Mouse (Mus musculus): Measurements from ENCODE around the gene Dnajc4.
"Not testable (repeated sequence)": the region's sequence is repeated elsewhere in the genome, so short reads cannot be mapped to it uniquely, and the experiment has no call there.

Dnajc4 gene

DNA sequence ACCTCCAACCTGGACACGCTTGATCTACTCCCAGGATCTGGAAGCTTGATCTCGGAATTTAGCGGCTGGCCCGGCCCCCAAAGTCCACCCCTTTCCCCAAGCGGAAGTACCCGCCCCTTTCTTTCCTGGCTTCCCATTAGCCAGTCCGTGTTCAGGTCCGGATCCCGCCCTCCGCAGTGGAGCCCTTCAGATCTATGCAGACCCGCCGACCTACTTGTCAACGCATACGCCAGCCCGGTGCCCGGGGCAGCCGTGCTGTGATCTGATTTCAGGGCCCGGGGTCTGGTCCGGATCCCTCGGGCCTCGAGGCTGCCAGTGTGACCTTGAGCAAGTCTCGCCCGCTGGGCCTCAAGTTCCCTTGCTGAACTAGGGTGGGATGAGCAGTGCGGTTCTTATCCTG lies 3.6 kb upstream of the Dnajc4 start, which contains the start of the genes Nudt22 and Trpt1:
Nudt22 (minus strand) TSS at position 112 of the 400 bp plus-strand sequence.
Trpt1 (plus strand) TSS at position 126 of the 400 bp plus-strand sequence.
- intact Hi-C loops (cut with DNase I) = loop anchor here (5.0 kb wide), 1 partner anchor 41 kb away; the partner anchor contains the start of gene Stip1

DNA sequence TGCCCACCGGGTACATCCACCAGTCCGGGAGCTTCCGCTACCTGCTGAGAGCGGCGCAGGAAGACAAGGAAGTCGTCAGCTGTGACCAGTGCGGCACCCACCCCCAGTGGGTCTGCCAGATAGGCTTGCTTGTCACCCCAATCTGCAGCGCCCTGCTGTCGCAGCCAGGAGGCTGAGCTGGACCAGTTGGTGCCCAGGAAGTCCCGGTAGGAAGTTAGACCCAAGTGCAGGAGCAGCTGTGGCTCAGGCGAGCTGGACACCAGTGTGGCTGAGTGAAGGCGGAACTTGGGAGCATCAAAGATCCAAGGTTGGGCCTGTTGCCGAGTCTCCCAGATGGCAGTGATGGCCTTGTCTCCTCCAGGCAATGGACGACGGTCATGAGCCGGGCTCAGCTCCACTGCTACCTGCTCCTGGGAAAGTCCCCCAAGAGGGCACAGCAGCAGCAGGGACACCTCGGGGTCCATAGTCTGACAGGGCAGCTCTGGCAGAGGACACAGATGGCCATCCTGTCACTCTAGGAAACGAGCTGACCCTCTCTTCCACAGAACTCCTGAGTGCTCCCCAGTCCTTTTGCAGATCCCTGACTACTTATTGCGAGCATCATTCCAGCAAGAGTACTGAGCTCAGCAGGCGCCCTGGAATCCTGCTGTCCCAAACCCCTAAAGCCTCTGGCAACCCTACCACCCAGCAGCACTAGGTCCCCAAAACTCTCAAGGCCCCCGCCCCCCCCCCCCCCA lies 3.1 kb upstream of the Dnajc4 start:
- intact Hi-C loops (cut with DNase I) = loop anchor here (5.0 kb wide), 1 partner anchor 42 kb away; the partner anchor contains the start of gene Stip1

DNA sequence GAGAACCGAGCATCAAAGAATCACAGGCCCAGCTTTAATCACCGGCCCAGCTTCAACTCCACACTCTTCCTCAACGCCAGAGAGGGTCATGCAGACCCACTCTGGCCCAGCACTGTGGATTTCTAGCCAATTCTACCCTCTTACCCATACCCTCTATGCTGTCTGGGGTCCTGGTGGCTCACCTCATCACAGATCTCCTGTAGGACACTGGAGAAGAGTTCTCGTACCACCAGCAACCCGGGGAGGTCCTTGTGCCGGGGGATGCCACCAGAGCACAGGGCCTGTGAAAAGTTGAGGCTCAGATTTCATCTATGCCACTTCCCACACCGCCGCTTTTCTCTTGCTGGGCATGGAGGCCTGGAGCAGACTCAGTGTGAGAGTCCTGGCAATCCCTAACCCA lies 2.1 kb upstream of the Dnajc4 start:
- intact Hi-C loops (cut with DNase I) = no loop called here

DNA sequence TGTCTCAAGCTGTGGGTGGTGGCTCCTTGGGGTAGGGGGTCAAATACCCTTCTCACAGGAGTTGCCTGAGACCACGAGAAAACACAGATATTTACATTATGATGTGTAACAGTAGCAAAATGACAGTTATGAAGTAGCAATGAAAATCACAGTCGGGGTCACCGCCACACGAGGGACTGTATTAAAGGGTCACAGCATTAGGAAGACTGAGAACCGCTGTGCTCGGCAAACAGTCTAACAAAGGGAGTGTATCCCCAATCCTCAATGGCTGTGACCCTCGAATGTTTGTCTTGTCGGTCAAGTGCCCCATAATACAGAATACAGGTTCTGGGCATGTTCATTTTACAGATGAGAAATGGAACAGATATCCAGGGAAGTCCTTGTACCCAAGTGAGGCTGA lies 1.6 kb upstream of the Dnajc4 start:
- intact Hi-C loops (cut with DNase I) = no loop called here

DNA sequence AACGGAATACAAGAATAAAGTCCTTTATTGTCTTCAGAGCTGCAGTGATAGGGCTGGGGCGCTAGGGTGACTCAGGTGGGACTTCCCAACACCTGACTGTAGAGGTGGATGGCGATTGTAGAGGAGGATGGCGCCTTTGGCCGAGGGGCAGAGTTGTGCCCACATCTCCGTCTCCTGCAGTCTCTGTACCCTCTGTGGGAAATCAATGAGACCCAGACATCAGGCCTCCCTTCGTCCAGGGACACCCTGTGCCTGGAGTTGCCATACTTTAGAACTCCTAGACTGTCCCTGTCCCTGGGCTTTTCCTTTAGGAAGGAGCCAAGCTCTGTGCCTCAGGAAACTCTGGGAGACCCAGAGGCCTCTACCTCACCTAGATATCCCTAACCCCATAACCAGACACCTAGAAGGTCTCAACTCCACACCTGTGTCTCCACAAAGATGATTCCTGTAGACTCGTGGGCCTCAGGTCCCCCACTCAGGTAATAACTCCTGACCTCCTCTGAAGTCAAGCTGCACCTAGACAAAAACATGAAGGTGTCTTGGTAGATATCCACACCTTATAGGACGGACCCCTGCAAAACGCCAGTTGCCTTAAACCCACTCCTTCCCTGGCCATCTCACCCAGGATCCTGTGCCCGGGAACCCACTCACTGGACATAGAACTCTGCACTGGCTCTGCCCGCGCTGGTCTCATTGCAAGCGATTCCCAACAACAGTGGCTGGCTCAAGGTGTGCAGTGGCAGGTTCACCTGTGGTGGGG lies 819 bp upstream of the Dnajc4 start:
- intact Hi-C loops (cut with DNase I) = no loop called here

DNA sequence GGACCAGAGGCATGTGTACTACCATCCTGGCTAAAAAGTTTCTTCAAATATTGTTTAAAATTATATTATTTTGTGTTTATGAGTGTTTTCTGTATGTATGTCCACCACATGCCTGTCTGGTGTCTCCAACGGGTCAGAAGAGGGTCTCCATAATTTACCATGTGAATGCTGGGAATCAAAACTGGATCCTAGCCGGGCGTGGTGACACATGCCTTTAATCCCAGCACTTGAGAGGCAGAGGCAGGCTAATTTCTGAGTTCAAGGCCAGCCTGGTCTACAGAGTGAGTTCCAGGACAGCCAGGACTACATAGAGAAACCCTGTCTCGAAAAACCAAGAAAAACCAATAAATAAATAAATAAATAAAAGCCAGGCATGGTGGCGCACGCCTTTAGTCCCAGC lies 1.2 kb downstream of the Dnajc4 start:
- intact Hi-C loops (cut with DNase I) = not testable (repeated sequence)

DNA sequence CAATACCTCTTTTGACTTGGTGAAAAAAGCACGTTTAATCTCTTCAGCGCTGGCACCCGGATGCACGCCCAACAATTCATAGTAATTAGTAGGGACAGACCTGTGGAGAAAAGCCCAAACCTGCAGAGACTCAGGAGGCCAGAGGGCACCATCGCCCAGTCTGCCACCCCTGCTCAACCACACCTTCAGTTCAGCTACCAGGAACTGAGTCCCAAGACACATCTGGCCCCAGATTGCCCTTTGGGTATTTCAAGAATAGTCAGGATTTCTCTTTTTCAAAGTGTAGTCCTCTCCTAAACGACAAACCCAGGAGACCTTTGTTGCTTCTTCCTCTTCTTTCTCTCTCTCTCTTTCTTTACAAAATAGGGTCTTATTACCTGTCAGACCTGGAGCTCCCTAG lies 1.7 kb downstream of the Dnajc4 start:
- intact Hi-C loops (cut with DNase I) = no loop called here

DNA sequence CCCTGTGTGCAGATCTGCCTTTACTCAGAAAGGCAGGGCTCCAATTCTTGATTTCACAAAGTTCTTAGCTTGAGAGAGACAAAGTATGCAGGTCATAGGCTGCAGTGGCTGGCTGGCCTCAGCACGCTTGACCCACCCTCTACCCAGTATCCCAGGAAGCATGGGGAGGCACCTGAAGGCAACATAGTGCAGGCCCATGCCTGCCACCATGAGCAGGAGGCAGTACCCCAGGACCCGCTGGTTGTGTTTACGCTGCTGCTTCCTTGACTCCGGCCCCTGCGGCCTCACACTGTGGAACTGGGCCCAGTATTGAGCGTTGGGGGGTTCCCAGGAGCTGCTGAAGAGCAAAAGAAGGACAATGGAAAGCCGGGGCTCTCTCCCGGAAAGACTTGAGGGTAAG lies 3.1 kb downstream of the Dnajc4 start:
- intact Hi-C loops (cut with DNase I) = no loop called here

DNA sequence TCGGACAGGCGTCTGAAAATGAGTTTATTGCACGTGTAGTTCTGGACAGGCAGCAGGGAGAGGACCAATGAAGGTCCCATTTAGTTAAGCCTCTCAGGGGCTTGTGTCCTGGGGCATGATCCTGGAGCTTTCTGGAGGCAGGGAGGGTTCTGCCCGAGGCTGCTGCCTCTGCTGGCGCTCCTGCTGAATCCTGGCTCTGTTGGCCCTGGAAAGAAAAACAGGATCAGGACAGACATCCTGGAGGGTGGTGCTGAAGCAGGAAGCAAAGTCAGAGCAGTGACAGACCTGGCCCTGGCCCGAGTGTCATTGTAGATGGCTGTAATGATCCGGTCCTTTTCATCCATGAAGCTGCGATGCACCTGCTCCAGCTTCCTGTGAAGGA lies 4.5 kb downstream of the Dnajc4 start:
- intact Hi-C loops (cut with DNase I) = no loop called here

DNA sequence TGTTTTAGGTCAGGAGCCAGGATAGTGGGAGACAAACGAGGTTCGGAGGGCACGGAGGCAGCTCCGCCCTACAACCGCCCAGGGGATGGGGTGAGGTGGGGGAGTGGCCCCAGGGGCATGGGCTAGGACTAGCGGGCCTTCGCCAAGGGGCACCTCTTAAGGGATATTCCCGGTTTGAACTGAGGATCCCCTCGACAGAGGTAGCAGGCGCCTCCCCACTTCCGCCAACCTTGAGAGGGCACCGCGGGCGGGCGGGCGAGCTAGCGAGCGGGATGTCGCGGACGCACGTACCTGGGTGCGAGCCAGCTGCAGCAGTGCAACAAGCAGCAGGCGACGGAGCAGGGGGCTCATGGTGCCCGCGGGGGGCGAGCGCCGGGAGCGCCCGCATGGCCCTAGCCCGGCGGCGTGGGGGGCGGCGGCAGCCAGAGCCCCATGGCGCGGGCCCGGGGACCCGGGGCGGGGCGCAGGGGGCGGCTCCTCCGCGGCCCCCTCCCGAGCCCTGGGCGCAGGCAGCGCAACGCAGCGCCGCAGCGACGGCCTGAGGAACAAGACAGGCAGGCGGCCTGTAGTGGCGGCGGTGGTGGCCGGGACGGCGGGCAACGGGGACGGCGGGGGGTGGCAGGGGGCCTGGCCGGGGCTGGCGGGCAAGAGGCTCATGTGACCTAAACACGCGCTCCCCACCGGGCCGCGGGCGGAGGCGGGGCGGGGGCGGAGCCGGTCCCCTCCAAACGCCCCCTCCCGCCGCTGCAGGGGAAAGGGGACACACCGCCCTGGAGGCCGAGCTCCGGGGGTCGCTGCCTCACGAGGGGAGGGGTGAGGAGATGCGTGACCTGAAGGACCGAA lies 5.1 kb downstream of the Dnajc4 start, which contains the start of gene Vegfb:
Vegfb (minus strand) TSS at position 591 of the 843 bp plus-strand sequence.
- intact Hi-C loops (cut with DNase I) = no loop called here

DNA sequence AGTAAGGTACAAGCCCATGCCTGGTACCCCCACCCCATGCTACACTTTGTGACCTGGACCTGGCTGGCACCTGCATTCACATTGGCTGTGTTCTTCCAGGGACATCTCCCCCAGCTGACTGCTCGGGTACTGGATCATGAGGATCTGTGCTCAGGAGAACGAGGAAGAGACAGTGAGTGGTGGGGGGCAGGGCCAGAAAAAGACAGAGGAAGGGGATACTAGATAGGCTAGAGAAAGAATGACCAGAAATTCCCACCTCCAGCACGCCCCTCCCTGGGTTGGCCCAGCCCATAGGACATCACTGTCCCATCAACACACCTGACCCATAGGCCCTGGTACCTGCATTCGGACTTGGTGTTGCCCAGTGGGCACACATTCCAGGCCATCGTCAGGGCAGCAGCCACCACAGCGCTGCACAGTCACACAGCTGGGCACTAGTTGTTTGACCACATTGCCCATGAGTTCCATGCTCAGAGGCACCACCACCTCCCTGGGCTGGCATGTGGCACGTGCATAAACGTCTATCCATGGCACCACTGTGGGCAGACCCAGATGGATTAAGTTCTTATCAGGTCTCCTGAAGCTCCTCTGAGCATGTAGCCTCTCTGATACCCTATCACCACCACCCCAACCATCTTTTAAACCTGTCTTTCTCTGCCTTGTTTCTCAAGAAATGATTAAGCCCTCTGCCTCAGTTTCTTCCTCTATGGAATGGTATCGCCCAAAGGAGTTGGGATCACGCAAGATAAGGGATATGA lies 6.2 kb downstream of the Dnajc4 start:
- intact Hi-C loops (cut with DNase I) = no loop called here

DNA sequence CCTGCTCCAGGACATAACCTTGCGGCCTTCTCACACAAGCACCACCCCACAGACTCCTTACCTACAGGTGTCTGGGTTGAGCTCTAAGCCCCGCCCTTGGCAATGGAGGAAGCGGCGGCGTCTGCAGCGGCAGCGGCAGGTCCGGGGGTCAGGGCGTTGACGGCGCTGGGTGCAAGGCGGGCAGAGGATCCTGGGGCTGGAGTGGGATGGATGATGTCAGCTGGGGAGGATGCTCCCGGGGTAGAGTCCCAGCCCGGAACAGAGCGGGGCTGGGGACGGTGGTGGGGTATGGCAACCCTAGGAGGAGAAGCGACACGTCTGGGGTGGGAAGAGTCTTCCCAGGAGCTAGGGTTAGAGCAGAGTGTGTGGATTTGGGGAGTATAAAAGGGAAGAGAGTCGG lies 7.1 kb downstream of the Dnajc4 start:
- intact Hi-C loops (cut with DNase I) = no loop called here

DNA sequence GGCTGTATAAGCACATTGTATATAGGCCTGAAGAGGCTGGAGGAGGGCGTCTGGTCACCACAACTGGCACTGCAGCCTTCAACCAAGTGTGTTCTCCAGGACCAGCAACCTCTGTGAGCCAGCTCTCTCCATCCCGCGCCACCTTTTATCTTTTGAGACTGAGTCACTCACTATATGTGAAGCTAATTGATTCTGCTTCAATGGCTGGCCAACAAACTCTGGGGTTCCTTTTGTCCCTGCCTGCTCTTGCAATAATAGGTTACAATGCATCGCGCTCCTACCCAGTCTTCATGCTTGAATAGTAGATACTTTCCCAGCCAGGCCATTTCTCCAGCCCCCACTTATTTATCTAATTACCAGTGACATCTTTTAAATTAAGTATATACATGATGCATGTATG lies 8.8 kb downstream of the Dnajc4 start:
- intact Hi-C loops (cut with DNase I) = no loop called here

DNA sequence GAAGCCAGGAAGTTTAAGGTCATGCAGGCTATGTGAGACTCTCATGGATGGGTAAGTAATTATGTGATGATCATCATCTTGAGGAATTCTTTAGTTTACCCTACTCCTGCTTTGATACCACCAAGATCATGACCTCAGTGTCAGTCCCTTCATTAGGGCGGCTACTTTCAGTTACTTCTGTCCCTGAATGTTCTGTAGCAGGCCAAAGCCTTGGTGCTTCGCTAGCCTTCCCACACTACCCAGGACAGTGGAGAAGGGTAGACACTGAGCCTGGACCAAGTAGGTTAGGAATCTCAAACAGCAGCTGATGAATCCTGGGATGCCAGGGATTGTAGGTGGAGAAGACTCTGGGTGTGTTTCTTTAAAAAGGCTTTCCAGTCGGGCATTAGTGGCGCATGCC lies 10.9 kb downstream of the Dnajc4 start:
- intact Hi-C loops (cut with DNase I) = no loop called here

DNA sequence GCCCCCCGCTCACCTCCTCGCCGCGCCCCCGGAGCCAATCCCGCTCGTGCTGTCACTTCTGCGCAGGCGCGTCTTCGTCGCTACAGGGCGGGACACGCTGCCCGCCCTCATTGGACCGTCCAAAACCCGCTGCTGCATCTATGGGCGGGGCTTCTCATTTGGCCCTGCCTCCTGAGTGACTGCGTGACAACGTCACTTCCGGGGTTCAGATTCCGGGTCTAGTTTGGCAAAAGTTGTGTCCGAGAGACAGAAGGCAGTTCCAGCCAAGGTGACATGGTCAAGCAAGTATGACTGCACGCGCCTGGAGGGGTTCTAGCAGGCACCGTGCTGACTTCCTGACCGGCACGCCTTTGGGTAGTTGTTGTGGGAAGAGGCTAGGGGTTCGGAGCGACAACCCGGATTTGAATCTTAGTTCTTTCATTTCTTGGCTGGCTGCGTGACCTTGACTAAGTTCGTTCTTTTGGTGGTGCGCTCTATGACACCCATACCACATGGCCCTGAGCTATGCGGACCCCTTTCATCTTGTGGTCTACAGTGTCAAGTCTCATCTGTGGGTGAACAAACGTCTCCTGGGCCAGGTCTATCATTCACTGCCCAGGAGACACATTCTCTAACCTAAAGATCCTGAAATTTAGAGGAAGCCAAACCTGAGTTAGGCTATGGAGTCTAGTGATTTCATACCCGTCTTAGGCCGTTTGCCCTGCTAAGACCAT lies 11.8 kb downstream of the Dnajc4 start, which contains the start of gene Fkbp2:
Fkbp2 (minus strand) TSS at position 121 of the 713 bp plus-strand sequence.
- intact Hi-C loops (cut with DNase I) = no loop called here

DNA sequence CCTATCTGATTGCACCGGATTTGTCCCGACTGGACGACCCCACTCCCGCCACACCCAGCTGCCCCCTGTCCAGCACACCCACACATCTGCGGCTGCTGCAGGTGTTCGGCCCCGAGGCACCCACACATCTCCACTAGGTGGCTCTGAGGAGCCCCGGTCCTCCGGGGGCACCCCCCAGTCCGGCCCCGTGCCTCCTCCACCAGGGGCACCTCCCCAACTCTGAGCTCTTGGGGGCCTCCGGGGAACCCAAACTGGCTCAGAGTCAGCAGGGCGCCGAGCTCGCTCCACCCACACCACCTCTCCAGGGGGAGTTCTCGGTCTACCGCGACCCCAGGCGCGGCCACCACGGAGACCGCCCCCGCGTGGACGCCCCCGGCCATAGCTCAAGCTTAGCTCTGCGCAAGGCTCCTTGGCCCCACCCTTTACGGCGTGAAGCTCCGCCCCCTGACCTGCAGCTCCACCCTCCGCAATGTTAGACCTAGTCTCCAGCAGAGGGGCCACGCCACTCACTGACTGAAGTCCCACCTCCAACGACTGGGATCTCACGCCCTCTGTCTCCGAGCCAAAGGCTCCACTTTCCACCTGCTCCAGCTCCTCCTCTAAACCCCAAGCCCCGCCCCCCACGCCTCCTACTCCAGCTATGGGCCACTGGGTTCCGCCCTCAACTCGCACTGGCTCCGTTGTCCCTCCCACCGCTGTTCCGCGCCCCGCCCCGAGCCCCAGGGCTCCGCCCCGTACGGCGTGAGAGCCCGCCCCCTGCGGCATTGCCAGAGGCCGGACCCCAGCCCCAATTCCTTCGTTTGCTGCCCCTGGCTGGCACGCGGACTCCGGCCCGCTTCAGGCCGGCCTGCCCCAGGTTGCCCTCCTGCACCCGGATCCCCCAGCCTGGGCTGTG lies 12.6 kb downstream of the Dnajc4 start:
- intact Hi-C loops (cut with DNase I) = loop anchor here (5.0 kb wide), 1 partner anchor 37 kb away; the partner anchor contains the start of genes Bad and Gpr137

DNA sequence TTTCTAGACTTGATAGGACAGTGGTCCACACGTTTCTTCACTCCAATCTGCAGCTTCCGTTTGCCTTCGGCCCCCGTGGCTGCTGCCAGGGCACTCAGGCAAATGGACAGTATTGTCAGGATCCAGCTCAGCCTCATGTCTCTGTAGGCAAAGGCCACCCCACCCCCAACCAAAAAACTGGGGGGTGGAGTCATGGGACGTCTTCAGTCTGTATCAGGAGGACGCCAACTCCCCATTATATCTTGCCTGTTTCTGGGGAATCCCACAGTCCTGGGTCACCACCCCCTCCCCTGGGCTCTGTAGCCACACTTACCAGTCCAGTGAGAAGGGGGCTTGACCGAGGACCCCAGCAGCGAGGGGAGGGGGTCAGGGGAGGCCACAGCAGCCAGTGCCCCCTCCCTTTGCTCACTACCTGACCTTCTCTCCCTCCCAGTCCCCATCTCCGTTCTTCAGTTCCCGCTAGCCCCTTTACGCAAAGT lies 13.3 kb downstream of the Dnajc4 start:
- intact Hi-C loops (cut with DNase I) = loop anchor here (5.0 kb wide), 1 partner anchor 37 kb away; the partner anchor contains the start of genes Bad and Gpr137

DNA sequence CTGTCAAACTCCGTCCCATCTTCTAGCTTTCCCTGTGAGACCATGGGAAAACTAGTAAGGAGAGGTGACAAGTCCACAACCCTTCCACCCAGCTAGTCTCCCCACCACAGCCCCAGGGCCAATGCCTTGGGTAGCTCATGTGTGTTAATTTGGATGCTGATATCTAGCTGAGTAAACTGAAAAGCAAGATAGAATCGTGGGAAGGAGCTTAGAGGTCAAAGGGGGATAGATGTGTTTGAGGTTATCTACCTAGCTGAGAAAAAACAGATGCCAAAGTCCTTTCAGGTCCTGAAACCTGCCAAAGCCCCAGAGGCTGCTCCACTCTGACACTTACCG lies 13.8 kb downstream of the Dnajc4 start:
- intact Hi-C loops (cut with DNase I) = loop anchor here (5.0 kb wide), 1 partner anchor 36 kb away; the partner anchor contains the start of genes Bad and Gpr137

All from adrenal gland (tissue).